Mouse (Mus musculus) heart, embryonic 14.5 days (tissue): ENCODE measurements around the gene Adam15. TPM values are rescaled to one million over a fixed set of nuclear protein-coding genes. Genes with fewer than 3 reads are reported as not detected.

Experiments
- ATAC-seq: fragments of 200-750 bp; cut with Nextera tagmentation; 2 replicates; pipeline ENCODE4 v1.8.0; 2017; ENCODE audit warnings: low read depth, moderate TSS enrichment; ENCODE audit not compliant: insufficient number of reproducible peaks, insufficient read depth, low FRiP score
- H3K27ac ChIP-seq, 2 experiments: fragments of 200-500 bp in 1 of 2; fragments of 300-500 bp in 1 of 2; sonication (generic) in 1 of 2; replicated peaks in 1 of 2; 2 replicates each; pipeline ENCODE4 v1.5.1; 2012 to 2014; ENCODE audit warnings: low read depth in 2 of 2, low read length in 2 of 2, control low read depth in 1 of 2, mild to moderate bottlenecking in 1 of 2, mixed read lengths in 1 of 2; ENCODE audit not compliant: control insufficient read depth in 1 of 2, insufficient read depth in 1 of 2
- H3K27me3 ChIP-seq: fragments of 300-500 bp; sonication (generic); 2 replicates; pipeline ENCODE4 v1.6.1; 2014; ENCODE audit warnings: mild to moderate bottlenecking, low read length, control low read depth; ENCODE audit not compliant: control insufficient read depth, insufficient read depth
- H3K36me3 ChIP-seq: fragments of 300-500 bp; sonication (generic); 2 replicates; pipeline ENCODE4 v1.6.1; 2014; ENCODE audit warnings: mild to moderate bottlenecking, control low read depth, low read length, mixed read lengths; ENCODE audit not compliant: control insufficient read depth, insufficient read depth
- H3K4me1 ChIP-seq, 2 experiments: fragments of 200-500 bp in 1 of 2; fragments of 300-500 bp in 1 of 2; sonication (generic) in 1 of 2; 2 replicates each; pipeline ENCODE4 v1.6.1; 2012 to 2014; ENCODE audit warnings: low read length in 2 of 2, control low read depth in 1 of 2, mixed read lengths in 1 of 2; ENCODE audit not compliant: control insufficient read depth in 2 of 2, insufficient read depth in 2 of 2
- H3K4me2 ChIP-seq: fragments of 300-500 bp; sonication (generic); 2 replicates; pipeline ENCODE4 v1.6.1; 2014; ENCODE audit warnings: mild to moderate bottlenecking, low read length
- H3K4me3 ChIP-seq, 2 experiments: fragments of 200-500 bp in 1 of 2; fragments of 300-500 bp in 1 of 2; sonication (generic) in 1 of 2; 2 replicates each; pipeline ENCODE4 v1.5.1; 2012 to 2014; ENCODE audit warnings: low read length in 2 of 2, mild to moderate bottlenecking in 2 of 2, control low read depth in 1 of 2, low read depth in 1 of 2, moderate library complexity in 1 of 2; ENCODE audit not compliant: control insufficient read depth in 1 of 2, insufficient read depth in 1 of 2
- H3K9ac ChIP-seq: fragments of 300-500 bp; sonication (generic); 2 replicates; pipeline ENCODE4 v1.6.1; 2014; ENCODE audit warnings: mild to moderate bottlenecking, low read length
- H3K9me3 ChIP-seq: fragments of 300-500 bp; sonication (generic); 2 replicates; pipeline ENCODE4 v1.6.1; 2016; ENCODE audit warnings: low read length, control low read depth; ENCODE audit not compliant: control insufficient read depth
- WGBS: fragments of 180-500 bp; shearing (Covaris S2); extraction: QIAGEN DNeasy Blood & Tissue Kit; methylation state at CpG from one replicate; pipeline ENCODE4 v1.1.7; 2014; 5-methylcytosine and 5-hydroxymethylcytosine counted together
- polyA plus RNA-seq: library from polyadenylated mRNA; unstranded; fragments of >200 nt; fragmentation: Nextera tagmentation; extraction: Ambion mirVana; gene quantifications from 2 replicates; pipeline ENCODE4 v1.2.1, GENCODE M21; 2014

Gene Adam15
- polyA plus RNA-seq, 1 experiment from 2014 or later, result 31.0 TPM

DNA sequence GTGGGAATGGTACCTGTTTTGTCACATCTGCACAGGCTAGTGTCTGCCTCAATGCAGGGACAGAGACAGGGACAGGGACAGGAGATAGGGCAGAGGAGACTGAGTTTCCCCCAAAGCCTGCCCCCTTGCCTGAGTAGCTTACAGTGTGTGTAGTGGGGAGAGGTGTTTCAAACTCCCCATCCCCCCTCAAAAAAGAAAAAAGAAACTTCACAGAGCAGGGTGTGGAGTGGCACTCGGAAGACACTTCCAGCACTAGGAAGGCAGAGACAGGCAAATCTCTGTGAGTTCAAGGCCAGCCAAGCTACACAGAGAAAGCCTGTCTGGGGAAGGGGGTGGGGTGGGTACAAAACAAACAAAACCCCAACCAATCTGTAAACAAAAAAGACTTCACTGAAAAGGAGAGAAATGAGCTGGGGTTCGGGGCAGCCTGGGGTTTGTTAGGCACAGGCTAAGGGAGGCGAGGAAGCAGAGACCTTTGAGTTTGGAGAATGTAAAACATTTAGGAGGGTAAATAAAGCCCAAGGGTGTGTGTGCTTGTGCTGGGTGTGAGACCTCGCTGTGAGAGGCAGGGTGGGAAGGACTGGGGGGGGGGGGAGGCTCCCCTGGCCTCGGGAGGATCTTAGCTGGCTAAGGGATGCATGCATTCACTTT, 23.9 kb upstream of the Adam15 start:
- 45% methylated on average over 5 of the region's 5 CpGs for WGBS
- Histone ChIP-seq H3K9me3 (no peaks in the 10 kb centered on the region), H3K9ac (no peak overlapping the region), H3K36me3 (no peaks in the 10 kb centered on the region), H3K4me3 (no peak overlapping the region), H3K27me3 (no peaks in the 10 kb centered on the region), H3K4me1 (peaks cover 3 to 12% of the 10 kb centered on the region in 2 experiments), H3K4me2 (no peak overlapping the region), H3K27ac (no peak overlapping the region)
- no peak for ATAC-seq

DNA sequence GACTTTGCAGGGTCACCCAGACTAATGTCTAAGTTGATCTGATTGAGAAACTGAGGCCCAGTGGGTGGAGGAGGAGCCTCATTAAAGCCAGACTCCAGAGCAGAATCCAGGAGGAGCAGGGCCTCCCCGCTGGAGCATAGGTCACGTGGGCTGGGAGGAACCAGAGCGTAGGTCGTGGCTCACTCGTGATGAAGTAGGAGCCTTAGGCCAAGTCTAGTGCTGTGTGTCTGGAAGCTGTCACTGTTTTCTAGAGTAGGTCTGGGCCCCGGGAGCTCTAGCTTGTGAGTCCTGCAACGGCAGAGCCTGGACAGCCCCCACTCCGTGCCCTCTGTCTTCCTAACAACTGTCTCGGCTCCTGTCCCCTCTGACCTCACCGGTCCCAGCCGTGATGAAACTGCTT, 17.5 kb upstream of the Adam15 start:
- WGBS, result 38% methylated on average over 11 of the region's 11 CpGs
- no peaks in the 10 kb centered on the region for H3K9me3 ChIP-seq
- no peak for ATAC-seq
- no peak overlapping the region for H3K4me3 ChIP-seq
- H3K36me3 ChIP-seq, result no peaks in the 10 kb centered on the region
- H3K4me1 ChIP-seq, result no peaks in the 10 kb centered on the region; a peak in 1 of 4 replicates
- H3K4me2 ChIP-seq, result no peak overlapping the region
- H3K27me3 ChIP-seq, result no peaks in the 10 kb centered on the region
- no peak overlapping the region for H3K9ac ChIP-seq
- no peak overlapping the region for H3K27ac ChIP-seq

- Histone ChIP-seq H3K27ac (no peak overlapping the region), H3K4me2 (no peak overlapping the region), H3K27me3 (no peaks in the 10 kb centered on the region), H3K36me3 (no peaks in the 10 kb centered on the region), H3K4me3 (no peak overlapping the region), H3K4me1 (no peaks in the 10 kb centered on the region; a peak in 1 of 4 replicates), H3K9me3 (no peaks in the 10 kb centered on the region), H3K9ac (no peak overlapping the region)
- ATAC-seq, result no peak
- WGBS, result 66% methylated on average over 20 of the region's 20 CpGs
Measured at GRCm38 (mm10) chr3:89365486-89366414, 16.0 kb upstream of the Adam15 start.

DNA sequence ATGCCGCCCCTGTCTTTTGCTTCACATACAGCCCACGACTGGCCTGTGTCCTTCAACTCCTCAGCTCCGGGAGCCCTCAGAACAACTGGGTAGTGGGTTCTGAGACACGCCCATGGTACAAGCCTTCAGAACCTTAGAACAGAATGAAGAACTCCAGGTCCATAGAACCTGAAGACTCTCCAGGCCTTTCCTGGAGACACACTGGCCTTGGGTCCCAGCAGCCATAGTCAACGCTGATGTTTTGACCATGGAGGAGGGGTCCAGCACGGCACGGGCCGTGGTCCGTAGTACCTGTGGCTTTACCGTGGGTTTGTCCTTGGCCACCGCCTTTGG, 15.3 kb upstream of the Adam15 start, which contains the start of gene Dcst1:
Gene Dcst1, minus strand, starts transcription at position 101 of the 333 bp plus-strand sequence.
- no peak for ATAC-seq

DNA sequence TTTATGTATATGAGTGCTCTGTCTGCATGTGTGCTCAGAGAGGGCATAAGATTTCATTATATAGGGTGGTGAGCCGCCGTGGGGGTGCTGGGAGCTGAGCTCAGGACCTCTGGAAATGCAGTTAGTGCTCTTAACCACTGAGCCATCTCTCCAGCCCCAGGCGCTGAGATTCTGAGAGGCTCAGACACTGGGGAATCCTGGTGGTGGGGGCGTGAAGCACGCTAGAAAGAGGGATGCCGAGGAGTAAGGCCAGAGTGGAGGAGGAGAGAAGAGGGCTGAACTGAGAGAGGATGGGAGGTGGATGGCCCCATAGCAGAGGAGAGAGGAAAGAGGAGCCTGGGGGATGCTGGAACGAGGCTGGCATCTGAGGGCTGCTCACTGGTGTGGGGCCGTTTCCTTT, 14.8 kb upstream of the Adam15 start:
- H3K9me3 ChIP-seq, result no peaks in the 10 kb centered on the region
- no peak overlapping the region for H3K4me3 ChIP-seq
- no peaks in the 10 kb centered on the region; the same call in 1 of the 2 replicates for H3K27me3 ChIP-seq
- H3K9ac ChIP-seq, result no peak overlapping the region
- ATAC-seq, result no peak
- H3K4me1 ChIP-seq, result no peaks in the 10 kb centered on the region; a peak in 1 of 4 replicates
- WGBS, result 64% methylated on average over 8 of the region's 8 CpGs
- no peaks in the 10 kb centered on the region for H3K36me3 ChIP-seq
- H3K4me2 ChIP-seq, result no peak overlapping the region
- H3K27ac ChIP-seq, result no peak overlapping the region

More for the DNA sequence above, 15.3 kb upstream of the Adam15 start, which contains the start of gene Dcst1:
- H3K4me2 ChIP-seq, result no peak within 1 kb of the TSS
- no peaks in the 10 kb centered on the region for H3K36me3 ChIP-seq
- H3K27ac ChIP-seq, result no peak within 1 kb of the TSS
- H3K9ac ChIP-seq, result no peak within 1 kb of the TSS
- H3K9me3 ChIP-seq, result no peaks in the 10 kb centered on the region
- H3K4me3 ChIP-seq, result no peak within 1 kb of the TSS
- no peaks in the 10 kb centered on the region; the same call in 1 of the 2 replicates for H3K27me3 ChIP-seq
- H3K4me1 ChIP-seq, result no peaks in the 10 kb centered on the region; a peak in 1 of 4 replicates
- WGBS, result 88% methylated on average over 11 of the region's 11 CpGs

DNA sequence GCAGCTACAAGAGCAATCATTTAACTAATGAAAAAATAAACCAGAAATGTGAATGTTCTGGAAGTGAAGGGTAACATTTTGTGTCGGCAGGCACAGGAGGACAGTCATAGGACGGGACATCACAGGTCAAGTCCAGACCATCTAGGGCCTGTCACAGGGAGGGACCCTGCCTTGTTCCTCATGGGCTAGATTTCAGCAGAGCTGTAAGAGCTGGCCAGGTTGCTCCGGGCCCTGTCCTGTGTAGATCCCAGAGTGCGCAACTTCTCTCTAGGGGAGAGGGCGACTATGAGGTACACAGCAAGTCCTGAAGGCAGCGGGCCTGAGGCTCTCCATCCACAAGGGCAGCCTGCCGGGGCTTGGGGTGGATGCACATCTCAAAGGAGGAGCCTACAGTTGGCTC, 11.9 kb upstream of the Adam15 start, which contains the start of gene Dcst2:
Gene Dcst2, plus strand, starts transcription at position 301 of the 400 bp plus-strand sequence.
- H3K9ac ChIP-seq, result no peak within 1 kb of the TSS
- no peaks in the 10 kb centered on the region; the same call in 1 of the 2 replicates for H3K27me3 ChIP-seq
- H3K4me3 ChIP-seq, result no peak within 1 kb of the TSS
- H3K36me3 ChIP-seq, result no peaks in the 10 kb centered on the region
- no peak within 1 kb of the TSS for H3K27ac ChIP-seq
- no peak for ATAC-seq
- H3K4me2 ChIP-seq, result no peak within 1 kb of the TSS
- WGBS, result 79% methylated on average over 7 of the region's 7 CpGs
- no peaks in the 10 kb centered on the region for H3K4me1 ChIP-seq
- no peaks in the 10 kb centered on the region for H3K9me3 ChIP-seq

DNA sequence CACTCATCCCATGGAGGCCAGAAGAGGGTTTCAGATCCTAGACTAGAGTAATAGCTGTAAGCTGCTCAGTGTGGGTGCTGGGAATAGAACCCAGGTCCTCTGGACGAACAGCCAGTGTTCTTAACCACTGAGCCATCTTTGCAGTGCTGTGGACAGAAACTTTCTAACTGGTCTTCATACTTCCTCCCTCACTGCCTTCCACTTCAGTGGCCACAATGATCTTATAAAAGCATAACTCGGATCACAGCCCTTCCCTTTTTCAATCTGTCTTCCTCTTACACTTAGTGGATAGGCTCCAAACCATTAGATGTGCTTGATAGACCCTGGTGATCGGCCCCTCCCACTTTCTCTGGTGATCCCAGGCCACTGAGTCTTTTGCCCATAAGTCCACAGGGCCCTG, 10.4 kb upstream of the Adam15 start:
- 68% methylated on average over 3 of the region's 3 CpGs for WGBS
- ATAC-seq, result no peak

More for the DNA sequence above, 10.4 kb upstream of the Adam15 start:
- H3K27ac ChIP-seq, result no peak overlapping the region
- H3K9me3 ChIP-seq, result no peaks in the 10 kb centered on the region
- no peaks in the 10 kb centered on the region for H3K4me1 ChIP-seq
- H3K36me3 ChIP-seq, result no peaks in the 10 kb centered on the region
- H3K27me3 ChIP-seq, result peaks cover 5% of the 10 kb centered on the region
- no peak overlapping the region for H3K4me3 ChIP-seq
- no peak overlapping the region for H3K4me2 ChIP-seq
- H3K9ac ChIP-seq, result no peak overlapping the region
